30 mouse cellular contexts compared by ENCODE assay signal in the genomic region with DNA sequence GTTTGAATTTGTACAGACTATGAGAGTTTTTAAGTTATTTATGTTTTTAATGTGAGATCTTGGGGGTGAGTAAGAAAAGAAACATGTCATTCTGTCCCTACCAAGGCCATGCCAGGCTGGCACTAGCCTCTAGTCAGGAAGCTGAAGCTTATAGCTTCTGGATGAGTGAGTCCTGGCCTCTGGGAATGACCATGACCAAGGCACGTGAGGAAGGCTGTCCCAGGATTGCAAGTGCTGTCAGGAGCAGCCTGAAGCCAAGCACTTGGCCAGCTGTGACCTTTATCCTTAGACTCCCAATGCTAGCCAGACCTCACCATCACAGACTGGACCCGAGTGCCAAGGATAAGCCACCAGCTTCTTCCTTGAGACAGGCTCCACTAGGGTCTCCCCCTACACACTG. TPM values are rescaled to one million over a fixed set of nuclear protein-coding genes. Genes with fewer than 3 reads are reported as not detected.
DNase-seq lines count a peak whose midpoint lies in the region; ATAC-seq and TF ChIP-seq lines count a peak whose summit lies in the region.
"Had no signal": no experiment of that assay in that cellular context is flagged by ENCODE, and none has a peak within 500 bp of the region (broad histone marks: within the 10 kb centered on the region; RNA-seq: fewer than 3 reads in every experiment).

No protein-coding gene starts in this region.

- TF ChIP-seq POLR2A in ES-Bruce4 (IDR thresholded peaks at IDR 0.05; ENCODE audit: insufficient read depth, low read length), result no peak

- ATAC-seq in forebrain, postnatal 0 days, result no peak
- ATAC-seq: CD4-positive, CD25-positive, alpha-beta regulatory T cell, adult 4 months; forebrain, embryonic 15.5 days; hindbrain, embryonic 16.5 days; intestine, embryonic 15.5 days; Patski had no signal

- peaks cover 6% of the 10 kb centered on the region; the same call in 1 of the 2 replicates for H3K9me3 ChIP-seq in ES-Bruce4 (replicated peaks; ENCODE audit: control insufficient read depth, insufficient read depth, low read length, poor library complexity, severe bottlenecking)
- no peaks in the 10 kb centered on the region for H3K9me3 ChIP-seq in ES-E14 (ENCODE audit: control insufficient read depth, insufficient read depth, low read depth, low read length)
- peaks cover 9% of the 10 kb centered on the region; the same call in 1 of the 2 replicates for H3K9me3 ChIP-seq in forebrain, postnatal 0 days (ENCODE audit: low read length)
- H3K9me3 ChIP-seq: embryonic facial prominence, embryonic 15.5 days had no signal

- TF ChIP-seq EP300 in ES-Bruce4 (IDR thresholded peaks at IDR 0.05; ENCODE audit: insufficient read depth, low read depth, low read length), result no peak

- H3K4me1 ChIP-seq in ES-Bruce4 (ENCODE audit: control insufficient read depth, insufficient read depth, low read length) (peaks cover 4% of the 10 kb centered on the region), ES-E14 (ENCODE audit: control insufficient read depth in 2 of 2, insufficient read depth in 2 of 2, low read length in 2 of 2, poor library complexity in 1 of 2) (peaks cover 0 to 10% of the 10 kb centered on the region in 2 experiments; a peak in 2 of 4 replicates)
- H3K4me1 ChIP-seq in forebrain, postnatal 0 days (ENCODE audit: insufficient read depth), result no peaks in the 10 kb centered on the region
- H3K4me1 ChIP-seq: embryonic facial prominence, embryonic 12.5 days; embryonic facial prominence, embryonic 15.5 days; forebrain, embryonic 15.5 days; heart, embryonic 12.5 days; heart, embryonic 15.5 days; hindbrain, embryonic 10.5 days; intestine, embryonic 15.5 days had no signal

- DNase-seq in ES-E14 (ENCODE audit: low read depth, low spot score), result no peak
- peak; percentile 24 for DNase-seq in adrenal gland, postnatal 10 days
- DNase-seq in adrenal gland, postnatal 36 days, result peak; percentile 31 to 58
- DNase-seq in frontal cortex, postnatal 14 days (ENCODE audit: low spot score in 2 of 2), result no peak
- DNase-seq in forebrain, postnatal 0 days, result no peak
- DNase-seq: cerebellum, adult 11 months; cerebellum, adult 2 months; cerebellum, adult 9-11 months; cerebellum, postnatal 25 days; gastrocnemius, adult 2 months; gastrocnemius, postnatal 14 days; heart, adult 18-20 months; heart, postnatal 10 days; heart, postnatal 36 days; kidney, adult 11 months; kidney, adult 8-10 months had no signal

- H3K9ac ChIP-seq in ES-Bruce4 (ENCODE audit: low read depth, poor library complexity, severe bottlenecking) (no peak overlapping the region), ES-E14 (ENCODE audit: insufficient read depth, low read depth, low read length, poor library complexity, severe bottlenecking) (no peak overlapping the region)
- H3K9ac ChIP-seq in forebrain, postnatal 0 days, result no peak overlapping the region
- H3K9ac ChIP-seq: embryonic facial prominence, embryonic 12.5 days; embryonic facial prominence, embryonic 15.5 days; forebrain, embryonic 15.5 days; heart, embryonic 12.5 days; heart, embryonic 15.5 days; hindbrain, embryonic 13.5 days; intestine, embryonic 15.5 days had no signal

- WGBS in forebrain, postnatal 0 days, result 55% methylated on average over 2 of the region's 2 CpGs

- H3K27ac ChIP-seq in ES-Bruce4 (ENCODE audit: insufficient read depth, low read length) (peak overlapping the region; percentile 27), ES-E14 (ENCODE audit: insufficient read depth, low read depth, low read length, poor library complexity, severe bottlenecking) (peak overlapping the region; percentile 48)
- no peak overlapping the region for H3K27ac ChIP-seq in forebrain, postnatal 0 days (ENCODE audit: low read depth, low read length)
- H3K27ac ChIP-seq: embryonic facial prominence, embryonic 12.5 days; embryonic facial prominence, embryonic 15.5 days; forebrain, embryonic 15.5 days; gastrocnemius, adult 2 months; heart, embryonic 15.5 days; hindbrain, embryonic 10.5 days; hindbrain, embryonic 13.5 days; intestine, embryonic 15.5 days had no signal

- H3K4me2 ChIP-seq in forebrain, postnatal 0 days (ENCODE audit: low read depth), result no peak overlapping the region
- H3K4me2 ChIP-seq: embryonic facial prominence, embryonic 12.5 days; embryonic facial prominence, embryonic 15.5 days; forebrain, embryonic 15.5 days; heart, embryonic 12.5 days; heart, embryonic 15.5 days; hindbrain, embryonic 13.5 days; intestine, embryonic 15.5 days had no signal

- H3K4me3 ChIP-seq in ES-Bruce4 (ENCODE audit: low read depth, low read length), result no peak overlapping the region
- no peak overlapping the region for H3K4me3 ChIP-seq in ES-E14 (ENCODE audit: insufficient read depth in 1 of 2, low read depth in 1 of 2, low read length in 2 of 2, poor library complexity in 1 of 2, severe bottlenecking in 1 of 2)
- no peak overlapping the region for H3K4me3 ChIP-seq in forebrain, postnatal 0 days (ENCODE audit: low read depth, low read length)
- H3K4me3 ChIP-seq: embryonic facial prominence, embryonic 12.5 days; embryonic facial prominence, embryonic 15.5 days; forebrain, embryonic 15.5 days; gastrocnemius, adult 2 months; heart, embryonic 12.5 days; heart, embryonic 15.5 days; hindbrain, embryonic 10.5 days; hindbrain, embryonic 13.5 days; intestine, embryonic 15.5 days had no signal

- no peak for TF ChIP-seq CTCF in ES-Bruce4 (IDR thresholded peaks at IDR 0.05; ENCODE audit: low read depth, low read length)
- no peak for TF ChIP-seq CTCF in forebrain, postnatal 0 days (IDR thresholded peaks at IDR 0.05; ENCODE audit: low read depth)

- H3K27me3 ChIP-seq in ES-Bruce4 (ENCODE audit: control insufficient read depth, insufficient read depth, low read length, poor library complexity, severe bottlenecking), result no peaks in the 10 kb centered on the region
- peaks cover 4% of the 10 kb centered on the region; the same call in 1 of the 2 replicates for H3K27me3 ChIP-seq in forebrain, postnatal 0 days (ENCODE audit: insufficient read depth, low read length)
- H3K27me3 ChIP-seq: embryonic facial prominence, embryonic 15.5 days; forebrain, embryonic 15.5 days; intestine, embryonic 15.5 days; Patski had no signal

- in situ Hi-C loops in ES-E14 (cut with MboI; ENCODE audit: low sequenced_read_pairs in 2 of 2, unreplicated experiment in 2 of 2), result no loop called here

- H3K36me3 ChIP-seq in ES-Bruce4 (ENCODE audit: control insufficient read depth, insufficient read depth, low read length, poor library complexity, severe bottlenecking), result no peaks in the 10 kb centered on the region
- H3K36me3 ChIP-seq in ES-E14 (ENCODE audit: control insufficient read depth, insufficient read depth, low read length, poor library complexity, severe bottlenecking), result no peaks in the 10 kb centered on the region
- H3K36me3 ChIP-seq in forebrain, postnatal 0 days (ENCODE audit: insufficient read depth), result no peaks in the 10 kb centered on the region
- H3K36me3 ChIP-seq: embryonic facial prominence, embryonic 12.5 days; embryonic facial prominence, embryonic 15.5 days; forebrain, embryonic 15.5 days; G1E; heart, embryonic 12.5 days; heart, embryonic 15.5 days; hindbrain, embryonic 10.5 days; hindbrain, embryonic 13.5 days; intestine, embryonic 15.5 days had no signal

TF ChIP-seq in ES-E14, 5 proteins besides CTCF, POLR2A, EP300 and RAD21:
- TF ChIP-seq HCFC1 (IDR thresholded peaks at IDR 0.05; ENCODE audit: borderline replicate concordance, insufficient read depth, low read length), result no peak
- no peak for TF ChIP-seq MAFK (IDR thresholded peaks at IDR 0.05; ENCODE audit: insufficient read depth, low read depth, low read length)
- no peak for TF ChIP-seq CHD2 (IDR thresholded peaks at IDR 0.05; ENCODE audit: low read depth, low read length)
- no peak for TF ChIP-seq ZNF384 (IDR thresholded peaks at IDR 0.05; ENCODE audit: low read depth, low read length)

RNA-seq across cellular contexts. Expression of a gene that starts 31.4 kb away (rescaled TPM):
- not detected in 2 replicates for polyA plus RNA-seq in ES-Bruce4 (2011; ENCODE audit: insufficient read depth, insufficient read length, low read depth, missing spikeins)
- total RNA-seq in ES-E14 (2012; rRNA removed), result 0.11 and 0.18 TPM in 2 replicates
- 1 to 10 TPM; 1.4 to 1.9 TPM for total RNA-seq in adrenal gland, postnatal 10 days (2021)
- total RNA-seq in adrenal gland, postnatal 36 days (2021), result 1 to 10 TPM; 1.1 to 2.2 TPM
- total RNA-seq in forebrain, postnatal 0 days (2014; rRNA removed), result 0.43 and 1.3 TPM in 2 replicates
- polyA plus RNA-seq in forebrain, postnatal 0 days (2015; fragmentation: Nextera tagmentation; extraction: Ambion mirVana), result 0.38 and 0.77 TPM in 2 replicates
- polyA plus RNA-seq: C2C12; CD4-positive, CD25-positive, alpha-beta regulatory T cell, adult 4 months; Patski had no signal

RNA-seq across cellular contexts. Expression of a gene that starts 53.8 kb away (rescaled TPM):
- polyA plus RNA-seq in ES-Bruce4 (2011; ENCODE audit: insufficient read depth, insufficient read length, low read depth, missing spikeins), result 68.4 and 69.5 TPM in 2 replicates
- 57.6 and 61.1 TPM in 2 replicates for total RNA-seq in ES-E14 (2012; rRNA removed)
- 10 to 100 TPM; 72.3 to 78.8 TPM for total RNA-seq in adrenal gland, postnatal 10 days (2021)
- total RNA-seq in adrenal gland, postnatal 36 days (2021), result 10 to 100 TPM; 76.6 to 90.3 TPM
- 52.1 and 58.2 TPM in 2 replicates for total RNA-seq in forebrain, postnatal 0 days (2014; rRNA removed)
- polyA plus RNA-seq in forebrain, postnatal 0 days (2015; fragmentation: Nextera tagmentation; extraction: Ambion mirVana), result 116 and 120 TPM in 2 replicates

Comparison
In these comparisons a context has a peak if more than half of its experiments do, and no peak if none do; other contexts are left out.
1. DNase-seq: peak in adrenal gland, postnatal 10 days (single experiment) and adrenal gland, postnatal 36 days (2 of 2); none in ES-E14 (single experiment), frontal cortex, postnatal 14 days (0 of 2) and forebrain, postnatal 0 days (single experiment).